Mouse (Mus musculus): Measurements from ENCODE around the gene Map7. TPM values are rescaled to one million over a fixed set of nuclear protein-coding genes. Genes with fewer than 3 reads are reported as not detected.

Map7 gene
- polyA plus RNA-seq (2015; fragmentation: Nextera tagmentation; extraction: Ambion mirVana), result 11.6 and 12.8 TPM in 2 replicates

GRCm38 (mm10) chr10:20148130-20148772, at the start of gene Map7:
TSS of gene Map7 (plus strand) at chr10:20148471.

GRCm38 (mm10) chr10:20311918-20312735, 163.9 kb downstream of the Map7 start, which contains the start of gene Bclaf1:
TSS of gene Bclaf1 (plus strand) at chr10:20312469.

Small RNA genes within 50 kb of the gene (microRNA-seq; reads per million reads assigned to microRNA genes)
- not detected for gene Mir6413 (ENCODE audit: borderline replicate concordance, insufficient number of aligned reads)

Other genes starting within 250 kb of the Map7 start
- 68.9 and 99.3 TPM in 2 replicates for gene Pex7, start 240.8 kb upstream of the Map7 start, polyA plus RNA-seq (2015; fragmentation: Nextera tagmentation; extraction: Ambion mirVana)
- 1.3 and 2.6 TPM in 2 replicates for gene Map3k5, start 214.0 kb upstream of the Map7 start, polyA plus RNA-seq (2015; fragmentation: Nextera tagmentation; extraction: Ambion mirVana)
- 58.2 and 82.7 TPM in 2 replicates for gene Bclaf1, start 164.0 kb downstream of the Map7 start, polyA plus RNA-seq (2015; fragmentation: Nextera tagmentation; extraction: Ambion mirVana)
- 0.55 and 0.96 TPM in 2 replicates for gene Mtfr2, start 199.3 kb downstream of the Map7 start, polyA plus RNA-seq (2015; fragmentation: Nextera tagmentation; extraction: Ambion mirVana)